Mouse (Mus musculus) olfactory bulb, adult 2 months (tissue): ENCODE results near the gene Arpp21.

ENCODE experiments used
- CTCF ChIP-seq: fragments of 200-500 bp; IDR thresholded peaks from 2 replicates; pipeline ENCODE4 v1.5.1; 2012; ENCODE audit warnings: low read depth, mild to moderate bottlenecking, low read length, moderate library complexity; ENCODE audit not compliant: insufficient read depth
- POLR2A ChIP-seq: fragments of 200-500 bp; IDR thresholded peaks from 2 replicates; pipeline ENCODE4 v1.6.1; 2012; ENCODE audit warnings: mild to moderate bottlenecking, low read depth, low read length, moderate library complexity; ENCODE audit not compliant: insufficient read depth

DNA sequence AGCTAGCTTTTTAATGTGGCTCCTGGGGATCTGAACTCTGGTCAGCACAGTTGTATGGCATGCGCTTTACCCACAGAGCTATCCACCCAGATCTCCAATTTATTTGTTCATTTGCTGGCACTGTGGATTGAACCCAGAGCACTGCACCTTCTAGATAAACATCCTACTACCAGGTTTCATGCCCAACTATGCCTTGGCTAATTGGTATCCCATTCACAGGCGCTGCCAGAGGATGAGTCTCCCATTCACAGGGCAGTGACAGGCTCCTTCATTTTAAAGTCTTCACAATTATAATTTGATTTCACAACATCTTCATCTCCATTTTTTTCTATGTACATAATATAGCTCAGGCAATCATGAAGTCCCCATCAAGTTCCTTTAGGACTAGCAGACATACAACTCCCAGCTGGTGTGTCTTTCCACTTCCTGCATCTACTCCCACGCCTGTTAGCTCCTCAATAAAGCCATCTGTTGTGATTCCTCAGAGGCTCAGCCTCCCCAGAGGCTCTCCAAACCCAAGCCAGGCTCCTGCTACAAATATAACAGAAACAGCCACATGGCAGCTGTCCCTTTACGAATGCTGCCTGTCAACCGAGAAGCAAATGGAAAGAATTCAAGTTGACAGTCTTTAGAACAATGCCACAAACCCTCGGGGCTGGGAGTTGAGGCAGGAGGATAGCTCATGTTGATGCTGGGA is 133.4 kb downstream of the Arpp21 start:
- TF ChIP-seq CTCF, result no peak
- TF ChIP-seq POLR2A, result no peak
